Mouse (Mus musculus) CH12.LX (cell line): ENCODE data around the gene Pcdh7. TPM values are rescaled to one million over a fixed set of nuclear protein-coding genes. Genes with fewer than 3 reads are reported as not detected.

Experiments
- DNase-seq: peaks from one replicate; pipeline ENCODE4 v3.0.0-alpha.2; 2013; ENCODE audit errors: extremely low read depth
- H3K27ac ChIP-seq: 2 replicates; pipeline ENCODE4 v1.5.1; 2012; ENCODE audit warnings: low read depth, mild to moderate bottlenecking, control low read depth, moderate library complexity; ENCODE audit not compliant: insufficient read depth
- H3K27me3 ChIP-seq: replicated peaks from 2 replicates; pipeline ENCODE3; 2012; ENCODE audit warnings: inconsistent platforms
- H3K36me3 ChIP-seq, 2 experiments: replicated peaks in 1 of 2; 2 replicates each; pipeline versions ENCODE3 to v1.6.1; 2012; ENCODE audit warnings: inconsistent platforms in 1 of 2, low read length in 1 of 2, mild to moderate bottlenecking in 1 of 2, mixed read lengths in 1 of 2, moderate library complexity in 1 of 2; ENCODE audit not compliant: control insufficient read depth in 1 of 2, insufficient read depth in 1 of 2
- H3K4me1 ChIP-seq, 2 experiments: 2 replicates each; pipeline ENCODE4 v1.6.1; 2012; ENCODE audit warnings: inconsistent platforms in 1 of 2, moderate library complexity in 1 of 2; ENCODE audit not compliant: insufficient read depth in 2 of 2, control insufficient read depth in 1 of 2
- H3K4me2 ChIP-seq: 2 replicates; pipeline ENCODE4 v1.6.1; 2012; ENCODE audit warnings: low read depth, mild to moderate bottlenecking, control low read depth; ENCODE audit not compliant: poor library complexity, insufficient read depth, severe bottlenecking
- H3K4me3 ChIP-seq, 3 experiments: fragments of 150-350 bp in 1 of 3; sonication (generic) in 1 of 3; replicated peaks in 1 of 3; 2 replicates each; pipeline versions ENCODE3 to v1.5.1; 2011 to 2012; ENCODE audit warnings: low read depth in 2 of 3, low read length in 2 of 3, mild to moderate bottlenecking in 2 of 3, moderate library complexity in 2 of 3, control low read depth in 1 of 3, improper control_type of control experiment in 1 of 3, inconsistent platforms in 1 of 3, mixed read lengths in 1 of 3; ENCODE audit not compliant: poor library complexity in 1 of 3
- H3K79me2 ChIP-seq: replicated peaks from 2 replicates; pipeline ENCODE4 v1.6.1; 2012; ENCODE audit warnings: mild to moderate bottlenecking, moderate library complexity; ENCODE audit not compliant: control insufficient read depth, poor library complexity, insufficient read depth, severe bottlenecking; ENCODE audit errors: extremely low read depth
- H3K9ac ChIP-seq: 2 replicates; pipeline ENCODE4 v1.6.1; 2012; ENCODE audit warnings: low read depth, mild to moderate bottlenecking, control low read depth, moderate library complexity; ENCODE audit not compliant: insufficient read depth
- H3K9me3 ChIP-seq: replicated peaks from 2 replicates; pipeline ENCODE3; 2012; ENCODE audit warnings: low read length, inconsistent platforms, mixed read lengths
- CHD2 ChIP-seq: IDR thresholded peaks from 2 replicates; pipeline ENCODE4 v1.6.1; 2011; ENCODE audit warnings: low read length, improper control_type of control experiment
- CTCF ChIP-seq, 2 experiments: IDR thresholded peaks in 1 of 2; conservative IDR thresholded peaks in 1 of 2; 2 replicates each; pipeline ENCODE4 v1.5.1; 2011 to 2012; ENCODE audit warnings: low read depth in 2 of 2, low read length in 2 of 2, improper control_type of control experiment in 1 of 2, inconsistent platforms in 1 of 2, mild to moderate bottlenecking in 1 of 2, moderate library complexity in 1 of 2
- E2F4 ChIP-seq: IDR thresholded peaks from 2 replicates; pipeline ENCODE4 v1.6.1; 2011; ENCODE audit warnings: low read depth, low read length, improper control_type of control experiment; ENCODE audit not compliant: insufficient replicate concordance
- EP300 ChIP-seq: IDR thresholded peaks from 2 replicates; pipeline ENCODE4 v1.6.1; 2011; ENCODE audit warnings: low read length, improper control_type of control experiment
- ETS1 ChIP-seq: conservative IDR thresholded peaks from 2 replicates; pipeline ENCODE4 v1.6.1; 2012; ENCODE audit warnings: low read depth, mild to moderate bottlenecking, inconsistent platforms, low read length, improper control_type of control experiment, moderate library complexity
- GABPA ChIP-seq: IDR thresholded peaks from 2 replicates; pipeline ENCODE4 v1.6.1; 2012; ENCODE audit warnings: low read depth, low read length, improper control_type of control experiment, inconsistent platforms; ENCODE audit not compliant: insufficient replicate concordance
- JUND ChIP-seq: conservative IDR thresholded peaks from 2 replicates; pipeline ENCODE4 v1.6.1; 2011; ENCODE audit warnings: low read depth, low read length, improper control_type of control experiment
- MAFK ChIP-seq: IDR thresholded peaks from 2 replicates; pipeline ENCODE4 v1.6.1; 2011; ENCODE audit warnings: low read length, improper control_type of control experiment; ENCODE audit not compliant: insufficient replicate concordance
- MAX ChIP-seq: IDR thresholded peaks from 2 replicates; pipeline ENCODE4 v1.6.1; 2011; ENCODE audit warnings: low read length, improper control_type of control experiment
- MEF2A ChIP-seq: IDR thresholded peaks from 2 replicates; pipeline ENCODE4 v1.6.1; 2014; ENCODE audit warnings: low read depth, mild to moderate bottlenecking, inconsistent platforms, low read length, improper control_type of control experiment, borderline replicate concordance
- MXI1 ChIP-seq: IDR thresholded peaks from 2 replicates; pipeline ENCODE4 v1.6.1; 2011; ENCODE audit warnings: mild to moderate bottlenecking, low read depth, low read length, improper control_type of control experiment
- POLR2AphosphoS2 ChIP-seq: IDR thresholded peaks from 2 replicates; pipeline ENCODE4 v1.6.1; 2011; ENCODE audit warnings: low read depth, low read length, improper control_type of control experiment
- RCOR1 ChIP-seq: conservative IDR thresholded peaks from 2 replicates; pipeline ENCODE4 v1.6.1; 2012; ENCODE audit warnings: low read depth, mild to moderate bottlenecking, inconsistent platforms, low read length, improper control_type of control experiment
- SMC3 ChIP-seq: IDR thresholded peaks from 2 replicates; pipeline ENCODE4 v1.6.1; 2011; ENCODE audit warnings: low read depth, low read length, improper control_type of control experiment
- TCF12 ChIP-seq: IDR thresholded peaks from 2 replicates; pipeline ENCODE4 v1.6.1; 2014; ENCODE audit warnings: low read depth, mild to moderate bottlenecking, inconsistent platforms, low read length, improper control_type of control experiment
- UBTF ChIP-seq: IDR thresholded peaks from 2 replicates; pipeline ENCODE4 v1.6.1; 2012; ENCODE audit warnings: low read depth, mild to moderate bottlenecking, inconsistent platforms, low read length, improper control_type of control experiment, moderate library complexity
- USF2 ChIP-seq: conservative IDR thresholded peaks from 2 replicates; pipeline ENCODE4 v1.6.1; 2011; ENCODE audit warnings: low read depth, low read length, improper control_type of control experiment
- ZKSCAN1 ChIP-seq: IDR thresholded peaks from 2 replicates; pipeline ENCODE4 v1.6.1; 2012; ENCODE audit warnings: low read depth, inconsistent platforms, low read length, improper control_type of control experiment, borderline replicate concordance
- ZNF384 ChIP-seq: IDR thresholded peaks from 2 replicates; pipeline ENCODE4 v1.6.1; 2012; ENCODE audit warnings: low read depth, low read length, improper control_type of control experiment, inconsistent platforms
- dilution Hi-C: fragments of 300-500 bp; cut with MboI; formaldehyde crosslinking; loops from 2 replicates; pipeline ENCODE4 v1.14.3; 2020; ENCODE audit warnings: low sequenced_read_pairs; ENCODE audit not compliant: extremely low pct_unique_long_range_greater_than_20kb, extremely low pct_ligation_motif_present
- in situ Hi-C: fragments of 300-500 bp; cut with MboI; formaldehyde crosslinking; loops from 3 replicates; pipeline ENCODE4 v1.14.3; 2019; ENCODE audit warnings: low sequenced_read_pairs, low pct_ligation_motif_present, low pct_unique_long_range_greater_than_20kb, mixed read lengths
- polyA plus RNA-seq: library from polyadenylated mRNA; unstranded; fragments of >175 nt; gene quantifications from 2 replicates; pipeline ENCODE4 v1.2.1, GENCODE M21; 2012; ENCODE audit warnings: low read depth; ENCODE audit not compliant: insufficient read length
- total RNA-seq, 2 experiments: library from RNA; depleted of rRNA; stranded (reverse); fragments of 300-350 nt in 1 of 2; fragments of >200 nt in 1 of 2; gene quantifications; 2 replicates each; pipeline ENCODE4 v1.2.3; 2012 to 2014

Pcdh7 gene
- total and polyA plus RNA-seq, 3 experiments = not detected

GRCm38 (mm10) chr5:57867906-57868305 is 150.1 kb downstream of the Pcdh7 start:
- DNase-seq = no peak
- Histone ChIP-seq H3K4me3 (no peak overlapping the region), H3K79me2 (no peaks in the 10 kb centered on the region), H3K27ac (no peak overlapping the region), H3K9me3 (no peaks in the 10 kb centered on the region), H3K4me1 (no peaks in the 10 kb centered on the region), H3K4me2 (no peak overlapping the region), H3K27me3 (no peaks in the 10 kb centered on the region), H3K36me3 (no peaks in the 10 kb centered on the region), H3K9ac (no peak overlapping the region)
- dilution Hi-C loops = no loop called here
- TF ChIP-seq E2F4 = no peak
- in situ Hi-C loops = no loop called here

- TF ChIP-seq CTCF (conservative IDR thresholded peaks at IDR 0.05 in 1 of 2, IDR thresholded peaks at IDR 0.05 in 1 of 2; ENCODE audit: low read depth in 2 of 2, low read length in 2 of 2) = no peak
- TF ChIP-seq USF2 = no peak
- TF ChIP-seq E2F4 = no peak
- TF ChIP-seq MEF2A = no peak
- no peak for TF ChIP-seq ZNF384
- TF ChIP-seq EP300 = no peak
- no peak for TF ChIP-seq RCOR1
- no peak for TF ChIP-seq MXI1
- no peak for TF ChIP-seq POLR2AphosphoS2
- TF ChIP-seq MAFK = no peak
- TF ChIP-seq ZKSCAN1 = no peak
- no peak for TF ChIP-seq TCF12
- no peak for TF ChIP-seq GABPA
- no peak for TF ChIP-seq UBTF
- TF ChIP-seq CHD2 = no peak
- no peak for TF ChIP-seq SMC3
- TF ChIP-seq MAX = no peak
- TF ChIP-seq JUND = no peak
- no peak for TF ChIP-seq ETS1
- Histone ChIP-seq H3K9me3 (no peaks in the 10 kb centered on the region), H3K4me1 (no peaks in the 10 kb centered on the region), H3K27ac (no peak overlapping the region), H3K36me3 (no peaks in the 10 kb centered on the region), H3K9ac (no peak overlapping the region), H3K4me3 (no peak overlapping the region), H3K27me3 (no peaks in the 10 kb centered on the region), H3K4me2 (no peak overlapping the region), H3K79me2 (no peaks in the 10 kb centered on the region)
- no peak for DNase-seq
- dilution Hi-C loops (no loop called here), in situ Hi-C loops (no loop called here)
These were observed 150.9 kb downstream of the Pcdh7 start for GRCm38 (mm10) chr5:57868702-57869101.
